Mouse (Mus musculus) naive thymus-derived CD4-positive, alpha-beta T cell, adult 2 months (primary cell): ENCODE data around the gene Trmt10c.
"Not testable (repeated sequence)": the region's sequence is repeated elsewhere in the genome, so short reads cannot be mapped to it uniquely, and the experiment has no call there.

Source experiments
- DNase-seq: peaks from one replicate; pipeline ENCODE4 v3.0.0-alpha.2; 2011; ENCODE audit warnings: low read depth

Gene Trmt10c

GRCm38 (mm10) chr16:56048038-56048437 lies 10.4 kb upstream of the Trmt10c start, which contains the start of gene Senp7:
TSS of gene Senp7 (plus strand) at chr16:56048338.
- not testable (repeated sequence) for DNase-seq

DNA sequence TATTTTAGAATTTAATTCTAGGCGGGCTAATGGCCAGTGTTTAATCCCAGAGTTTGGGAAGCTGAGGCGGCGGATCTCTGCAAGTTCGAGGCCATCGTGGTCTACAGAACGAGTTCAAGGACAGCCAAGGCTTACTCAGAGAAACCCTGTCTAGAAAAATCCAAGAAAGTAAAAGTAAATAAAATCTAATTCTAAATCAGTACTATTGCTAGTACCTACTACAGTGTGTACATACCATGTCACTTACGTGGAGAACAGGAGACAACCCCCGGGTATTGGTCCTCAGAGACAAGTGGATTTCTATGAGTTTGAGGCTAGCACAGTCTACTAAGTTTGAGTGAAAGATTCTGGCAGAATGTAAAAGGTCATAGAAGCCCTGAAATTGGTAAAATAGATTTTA lies 471 bp upstream of the Trmt10c start:
- no peak for DNase-seq

DNA sequence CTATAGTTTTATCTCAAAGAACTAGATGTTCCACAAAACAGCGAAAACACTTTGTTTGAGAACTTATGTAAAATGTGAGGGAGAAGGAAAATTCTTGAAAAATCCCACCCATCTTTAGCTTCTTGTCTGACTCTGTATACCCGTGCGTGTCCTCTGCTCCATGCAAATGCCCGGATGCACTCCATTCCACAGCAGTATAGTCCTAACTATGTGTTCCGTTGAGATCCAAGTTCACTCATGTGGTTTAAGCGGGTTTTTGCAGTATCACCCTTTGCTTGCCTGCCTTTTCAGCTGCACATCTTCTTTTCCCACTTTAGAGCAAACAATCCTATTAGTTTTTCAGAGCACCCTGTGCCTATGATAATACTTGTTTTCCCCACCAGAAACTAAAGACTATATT lies 1.1 kb downstream of the Trmt10c start:
- no peak for DNase-seq

- DNase-seq = no peak
Observed at GRCm38 (mm10) chr16:56034566-56034965, 3.1 kb downstream of the Trmt10c start.

DNA sequence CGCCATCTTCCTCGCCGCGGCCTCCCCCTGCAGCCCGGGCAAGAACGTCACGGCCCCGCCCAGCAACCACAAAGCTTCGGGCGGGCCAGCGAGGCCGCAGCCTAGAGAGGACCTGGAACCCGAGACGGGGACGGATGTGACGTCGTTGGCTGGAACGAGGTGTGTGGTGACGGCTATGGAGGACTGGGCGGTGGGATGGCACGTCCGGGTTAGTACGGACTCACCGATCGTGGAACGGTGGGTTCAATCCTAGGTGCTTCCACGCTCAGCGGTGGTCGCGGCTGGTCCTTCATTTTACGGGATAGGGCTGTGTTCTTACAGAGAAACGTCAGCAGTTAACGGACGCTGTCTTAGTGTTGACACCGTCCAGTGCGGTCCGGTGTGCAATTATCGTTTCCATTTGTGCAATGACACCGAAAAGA lies 7.9 kb downstream of the Trmt10c start, which contains the start of gene Pcnp:
Pcnp (minus strand) TSS at position 79 of the 422 bp plus-strand sequence.
- DNase-seq = peak; percentile 96

- DNase-seq = peak; percentile 71
Observed at GRCm38 (mm10) chr16:56028722-56029551, 8.7 kb downstream of the Trmt10c start.

GRCm38 (mm10) chr16:56027854-56028629 lies 9.6 kb downstream of the Trmt10c start:
- no peak for DNase-seq

DNA sequence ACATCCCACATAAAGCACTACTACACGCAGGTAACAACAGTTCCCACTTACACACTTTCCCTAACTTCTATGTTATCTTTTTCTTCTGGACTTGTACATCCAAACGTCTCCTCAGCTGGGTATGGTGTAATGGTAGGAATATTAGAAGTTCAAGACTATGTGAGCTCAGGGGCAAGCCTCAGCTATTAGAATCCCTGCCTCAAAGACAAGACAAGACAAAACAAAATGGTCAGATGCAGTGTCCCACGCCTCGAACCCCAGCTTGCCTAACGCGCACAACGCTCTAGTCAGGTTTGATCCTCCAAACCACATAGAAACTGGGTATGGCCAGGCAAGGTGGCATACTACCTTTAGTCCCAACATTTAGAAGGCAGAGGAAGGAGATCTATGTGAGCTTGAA lies 18.0 kb downstream of the Trmt10c start:
- no peak for DNase-seq

- no peak for DNase-seq
Observed at GRCm38 (mm10) chr16:56014076-56014475, 23.5 kb downstream of the Trmt10c start.

- no peak for DNase-seq
Observed at GRCm38 (mm10) chr16:56012789-56013743, 24.6 kb downstream of the Trmt10c start.

DNA sequence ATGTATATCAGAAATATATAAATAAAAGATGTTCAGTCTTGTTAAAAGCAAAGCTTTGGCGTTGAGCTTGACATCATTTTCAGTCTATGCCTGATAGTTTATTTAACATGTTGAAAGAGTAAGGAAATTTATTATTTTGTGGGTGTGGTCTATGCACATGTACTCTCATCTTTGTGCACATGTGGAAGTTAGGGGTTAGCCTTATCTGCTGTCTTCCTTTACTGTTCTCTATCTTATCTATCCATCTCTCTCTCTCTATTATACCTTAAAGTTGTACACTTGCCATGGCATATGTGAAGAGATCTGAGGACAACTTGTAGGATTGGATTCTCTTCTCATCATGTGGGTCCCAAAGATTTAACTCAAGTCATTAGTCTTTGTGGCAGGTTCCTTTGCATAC lies 28.8 kb downstream of the Trmt10c start:
- DNase-seq = no peak

DNA sequence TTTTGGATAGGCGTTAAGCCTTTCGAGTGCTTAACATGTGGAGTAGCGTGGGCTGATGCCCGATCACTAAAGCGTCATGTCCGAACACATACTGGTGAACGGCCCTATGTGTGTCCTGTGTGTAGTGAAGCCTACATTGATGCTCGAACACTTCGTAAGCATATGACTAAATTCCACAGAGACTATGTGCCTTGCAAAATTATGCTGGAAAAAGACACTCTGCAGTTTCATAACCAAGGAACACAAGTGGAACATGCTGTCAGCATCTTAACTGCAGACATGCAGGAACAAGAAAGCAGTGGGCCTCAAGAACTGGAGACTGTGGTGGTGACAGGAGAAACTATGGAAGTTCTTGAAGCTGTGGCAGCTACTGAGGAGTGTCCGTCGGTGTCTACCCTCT lies 30.8 kb downstream of the Trmt10c start:
- DNase-seq = no peak

DNA sequence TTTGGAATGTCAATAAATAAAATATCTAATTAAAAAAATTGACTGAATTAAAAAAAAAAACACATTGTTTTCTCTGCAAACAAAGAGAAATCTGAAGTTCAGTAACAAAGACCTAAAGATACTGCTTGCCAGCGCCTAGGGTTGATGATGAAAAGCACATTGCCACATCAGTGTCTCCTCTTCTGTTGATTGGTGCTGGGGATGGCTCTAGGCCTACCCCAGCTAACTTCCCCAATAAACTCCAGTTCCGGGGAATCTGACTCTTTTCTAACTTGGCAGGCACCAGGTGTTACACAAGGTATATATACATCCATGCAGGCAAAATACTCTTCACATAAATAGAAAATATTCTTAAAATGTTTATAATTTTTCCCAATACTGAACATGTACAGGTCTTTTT lies 43.4 kb downstream of the Trmt10c start:
- no peak for DNase-seq

DNA sequence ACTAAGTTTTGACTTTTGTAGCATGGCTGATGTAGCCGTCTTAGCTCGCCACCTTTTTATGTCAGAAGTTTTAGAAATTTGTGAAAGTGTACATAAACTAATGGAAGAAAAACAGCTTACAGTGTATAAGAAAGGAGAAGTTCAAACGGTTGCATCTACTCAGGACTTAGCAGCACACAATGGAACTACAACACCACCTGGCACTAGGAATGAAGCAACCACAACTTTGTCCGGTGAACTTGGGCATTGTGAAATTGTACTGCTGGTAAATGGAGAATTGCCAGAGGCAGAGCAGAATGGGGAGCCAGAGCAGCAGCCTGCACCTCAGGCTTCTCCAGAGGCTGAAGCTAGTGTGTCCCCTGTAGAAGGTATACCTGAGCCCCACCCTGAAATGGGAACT lies 47.3 kb downstream of the Trmt10c start:
- no peak for DNase-seq

GRCm38 (mm10) chr16:55986001-55986400 lies 51.6 kb downstream of the Trmt10c start:
- no peak for DNase-seq
